Mouse (Mus musculus): ENCODE data around the gene Lctl. TPM values are rescaled to one million over a fixed set of nuclear protein-coding genes. Genes with fewer than 3 reads are reported as not detected.
"Not testable (repeated sequence)": the region's sequence is repeated elsewhere in the genome, so short reads cannot be mapped to it uniquely, and the experiment has no call there.

Gene Lctl
- total RNA-seq, 2 experiments from 2014 or later, result not detected

GRCm38 (mm10) chr9:64178974-64179646 lies 62.2 kb downstream of the Lctl start, which contains the start of gene Snapc5:
Gene Snapc5, plus strand, starts transcription at chr9:64179274.
- DNase-seq, result peak; percentile 76 to 82
- intact Hi-C loops (cut with DNase I), result loop anchor here (1.0 kb wide), 1 partner anchor 74 kb away; the partner anchor contains the start of gene Map2k1

GRCm38 (mm10) chr9:64183295-64183694 lies 66.3 kb downstream of the Lctl start:
- intact Hi-C loops (cut with DNase I), result loop anchor here (5.0 kb wide), 1 partner anchor 89 kb away; no protein-coding TSS in a partner anchor
- DNase-seq, result not testable (repeated sequence)

GRCm38 (mm10) chr9:64184166-64184840 lies 67.4 kb downstream of the Lctl start:
- DNase-seq, result no peak
- intact Hi-C loops (cut with DNase I), result loop anchor here (5.0 kb wide), 1 partner anchor 88 kb away; no protein-coding TSS in a partner anchor

Other genes with a start within 250 kb of the Lctl start
- gene Smad6, start 95.1 kb upstream of the Lctl start, total RNA-seq (2021), result 1 to 10 TPM; 3.3 to 4.0 TPM
- under 1 TPM; 0.52 to 0.79 TPM for gene Zwilch, start 56.0 kb downstream of the Lctl start, total RNA-seq (2021)
- gene Rpl4, start 56.2 kb downstream of the Lctl start, total RNA-seq (2021), result 100 to 1,000 TPM; 436 to 550 TPM
- gene Snapc5, start 62.1 kb downstream of the Lctl start, total RNA-seq (2021), result 10 to 100 TPM; 17.7 to 18.9 TPM
- 1 to 10 TPM; 1.3 to 2.2 TPM for gene Uchl4, start 118.1 kb downstream of the Lctl start, total RNA-seq (2021)
- gene Map2k1, start 136.5 kb downstream of the Lctl start, total RNA-seq (2021), result 10 to 100 TPM; 48.1 to 50.7 TPM
- 10 to 100 TPM in 1 of 2 experiments, 1 to 10 TPM in 1; 7.1 to 11.0 TPM for gene Tipin, start 164.4 kb downstream of the Lctl start, total RNA-seq (2021)
- gene Dis3l, start 224.1 kb downstream of the Lctl start, total RNA-seq (2021), result 10 to 100 TPM; 20.4 to 21.0 TPM